Mouse (Mus musculus): ENCODE results near the gene Dmgdh.

- TF ChIP-seq GATA1 (IDR thresholded peaks at IDR 0.05; ENCODE audit: borderline replicate concordance, low read length) (no peak), FLI1 (IDR thresholded peaks at IDR 0.05; ENCODE audit: low read length) (no peak)
Measured at GRCm38 (mm10) chr13:93690821-93691220, 16.6 kb downstream of the Dmgdh start.
